Mouse (Mus musculus) regulatory T cell (primary cell): ENCODE results near the gene Esrrg.

Experiments
- in situ Hi-C: fragments of 300-600 bp; cut with MboI, MseI; formaldehyde crosslinking; loops from one replicate; pipeline ENCODE4 v1.15.1; 2025; ENCODE audit warnings: high pct_unique_total_duplicates

Gene Esrrg

DNA sequence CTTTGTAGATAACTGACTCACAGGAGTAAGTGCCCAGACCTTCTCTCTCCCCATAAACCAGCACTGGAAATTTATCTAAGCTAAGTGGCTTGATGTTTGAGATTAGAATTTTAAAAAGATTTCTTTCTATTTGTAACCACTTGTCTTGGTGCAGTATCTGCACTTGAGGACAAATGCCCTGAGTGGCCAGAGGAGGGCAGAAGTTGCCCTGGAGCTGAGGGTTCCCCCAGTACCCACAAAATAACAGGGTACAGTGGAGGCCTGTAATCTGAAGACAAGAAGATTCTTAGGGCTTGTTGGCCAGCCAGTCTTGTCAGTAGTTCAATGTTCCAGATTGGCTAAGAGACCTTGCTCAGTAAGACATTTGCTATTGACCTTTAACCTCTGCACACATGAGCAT is 461.3 kb downstream of the Esrrg start:
- in situ Hi-C loops, result no loop called here

DNA sequence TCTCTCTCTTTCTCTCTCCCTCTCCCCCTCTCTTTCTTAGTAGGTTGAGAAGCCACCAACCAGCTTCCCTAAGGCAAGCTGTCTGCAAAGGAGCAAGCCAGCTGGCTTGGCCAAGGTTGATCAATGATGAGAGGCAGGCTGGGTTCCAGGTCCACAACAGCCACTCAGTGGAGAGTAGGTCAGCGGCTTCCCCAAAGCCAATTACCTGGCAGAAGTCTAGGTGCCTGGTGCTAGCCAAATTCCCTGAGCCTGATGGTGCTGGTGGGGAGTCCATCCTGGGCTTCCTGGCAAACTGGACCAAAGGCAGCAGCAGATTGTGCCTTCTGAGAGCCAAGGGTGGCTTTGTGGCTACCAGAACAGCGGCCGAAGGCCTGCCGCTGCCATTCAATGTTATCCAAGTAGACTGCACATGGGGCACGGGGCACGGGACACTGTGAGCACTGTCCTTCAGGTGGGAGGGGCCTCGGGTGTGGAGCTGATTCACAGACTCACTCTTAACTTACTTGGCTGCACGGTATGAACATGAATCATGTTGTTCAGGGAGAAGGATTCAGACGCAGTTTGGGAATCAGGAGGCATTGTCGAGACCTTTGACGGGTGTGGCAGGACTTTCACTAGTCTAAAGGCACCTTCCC is 469.1 kb downstream of the Esrrg start:
- in situ Hi-C loops, result no loop called here

DNA sequence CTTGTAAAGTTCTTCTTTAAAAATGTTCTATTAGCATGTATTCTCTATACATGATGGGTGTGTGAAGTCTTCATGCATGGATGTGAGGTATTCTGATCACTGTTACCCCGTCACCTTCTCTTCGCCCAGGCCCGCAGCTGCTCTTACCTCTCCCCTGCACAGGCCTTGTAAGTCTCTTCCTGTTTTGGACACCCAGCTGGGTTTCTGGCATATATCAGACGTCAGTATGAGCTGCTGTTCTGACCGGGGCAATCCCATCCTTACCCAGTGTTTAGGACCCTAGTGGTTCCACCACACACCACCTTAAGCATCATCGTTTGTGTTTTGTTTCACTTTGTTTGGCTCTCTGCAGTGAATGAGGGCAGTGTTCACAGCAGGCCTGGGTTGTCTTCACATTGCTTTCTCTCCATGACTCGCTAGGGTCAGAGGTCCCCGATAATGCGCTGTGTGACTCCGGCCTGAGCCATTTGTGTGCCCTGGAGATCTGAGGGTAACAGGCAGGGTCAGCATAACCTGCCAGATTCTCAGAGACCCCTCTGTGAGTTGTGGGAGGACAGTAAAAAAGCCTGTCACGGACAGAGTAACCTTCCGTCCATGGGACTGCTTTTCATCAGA is 471.8 kb downstream of the Esrrg start:
- in situ Hi-C loops, result no loop called here

DNA sequence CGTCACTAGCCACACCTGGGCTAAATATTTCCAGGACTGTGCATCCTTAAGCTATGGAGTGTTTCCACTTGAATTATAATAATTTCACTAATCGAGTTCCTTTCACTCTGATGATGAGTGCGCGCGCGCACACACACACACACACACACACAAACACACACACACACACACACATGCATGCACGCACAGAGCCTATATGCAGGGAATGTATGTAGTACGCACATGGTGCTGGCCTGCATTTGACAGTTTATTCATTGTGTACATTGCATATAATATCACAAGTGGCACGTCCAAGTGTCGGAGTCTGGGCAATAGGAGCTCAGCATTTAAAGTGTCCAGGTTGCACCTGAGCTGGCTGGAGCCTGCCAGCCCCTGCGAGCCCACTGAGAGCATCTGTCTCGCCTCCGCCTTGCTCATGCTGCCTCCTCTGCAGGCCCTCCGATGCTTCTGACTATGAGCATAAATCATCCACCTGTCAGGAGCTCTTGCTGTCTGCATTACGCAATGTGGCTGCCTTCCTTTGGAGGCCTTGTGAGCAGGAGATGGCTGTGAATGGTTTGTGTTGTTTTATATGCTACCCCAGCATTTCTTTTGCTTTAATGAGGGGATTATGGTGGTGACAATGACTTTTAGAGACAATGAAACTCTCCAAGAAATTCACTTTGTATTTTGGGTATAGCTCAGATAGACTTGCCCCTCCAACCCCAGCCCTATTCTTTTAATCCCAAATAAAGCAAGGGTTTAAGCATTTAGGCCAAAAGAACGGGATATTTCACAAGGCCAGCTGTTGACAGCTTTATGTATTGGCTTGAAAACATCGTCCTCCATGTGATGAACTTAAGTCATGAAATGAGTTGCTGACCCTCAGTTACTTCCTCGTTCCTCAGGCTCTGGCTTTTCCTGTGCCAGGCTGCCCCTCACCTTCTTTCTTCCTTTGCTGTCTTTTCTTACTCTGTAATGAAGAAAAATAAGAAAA is 474.4 kb downstream of the Esrrg start:
- in situ Hi-C loops, result no loop called here

DNA sequence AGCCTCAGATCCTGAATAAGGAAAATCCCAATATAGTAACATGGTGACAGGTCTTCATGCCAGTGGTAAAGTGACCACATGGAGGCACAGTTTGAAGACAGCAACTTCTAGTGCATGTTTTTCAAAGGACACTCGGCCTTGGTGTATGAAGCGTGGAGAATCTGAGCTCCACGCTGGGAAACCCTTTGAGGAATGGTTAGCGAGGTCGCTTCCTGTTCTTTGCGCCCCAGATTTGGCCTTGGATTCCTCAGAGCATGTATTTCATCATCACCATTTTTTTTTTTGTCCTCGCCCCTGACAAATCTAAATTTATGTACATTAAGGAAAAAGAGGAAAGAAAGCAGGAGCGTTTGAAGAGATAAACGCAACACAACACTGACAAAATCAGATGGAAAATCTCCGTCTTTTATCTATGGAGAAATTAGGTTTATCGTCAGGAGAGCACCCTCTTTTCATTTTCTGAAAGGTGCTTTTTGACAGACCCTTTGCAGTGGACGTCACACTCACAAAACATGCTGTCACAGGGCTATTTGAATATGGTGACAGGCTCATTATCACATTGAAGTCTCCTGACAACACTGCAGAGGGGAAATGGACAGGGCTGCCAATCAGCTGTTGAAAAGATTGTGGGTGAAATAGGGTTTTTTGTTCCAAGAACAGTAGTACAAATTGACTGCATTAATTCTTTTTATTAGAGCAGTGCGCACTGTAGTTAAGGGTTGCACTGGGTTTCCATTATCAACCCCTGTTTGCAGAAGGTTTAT is 476.7 kb downstream of the Esrrg start:
- in situ Hi-C loops, result no loop called here

DNA sequence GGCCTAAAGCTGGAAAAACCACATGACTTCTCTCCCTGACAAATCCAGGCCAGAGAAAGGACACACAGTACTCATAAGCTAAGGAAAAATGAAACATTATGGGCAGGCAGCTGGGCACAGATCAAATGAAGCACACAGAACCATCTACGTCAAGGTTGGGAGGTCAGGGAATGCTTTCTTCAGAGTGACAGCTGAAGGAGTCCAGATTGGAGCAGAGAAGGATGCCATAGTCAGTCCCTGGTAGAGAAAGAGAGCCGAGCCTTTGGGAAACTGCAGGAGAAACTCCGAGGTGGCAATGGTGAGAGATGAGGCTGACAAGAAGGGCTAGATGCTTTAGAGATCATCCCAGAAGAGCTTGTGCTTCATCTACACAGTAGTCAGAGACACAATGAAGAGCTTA is 485.1 kb downstream of the Esrrg start:
- in situ Hi-C loops, result no loop called here

DNA sequence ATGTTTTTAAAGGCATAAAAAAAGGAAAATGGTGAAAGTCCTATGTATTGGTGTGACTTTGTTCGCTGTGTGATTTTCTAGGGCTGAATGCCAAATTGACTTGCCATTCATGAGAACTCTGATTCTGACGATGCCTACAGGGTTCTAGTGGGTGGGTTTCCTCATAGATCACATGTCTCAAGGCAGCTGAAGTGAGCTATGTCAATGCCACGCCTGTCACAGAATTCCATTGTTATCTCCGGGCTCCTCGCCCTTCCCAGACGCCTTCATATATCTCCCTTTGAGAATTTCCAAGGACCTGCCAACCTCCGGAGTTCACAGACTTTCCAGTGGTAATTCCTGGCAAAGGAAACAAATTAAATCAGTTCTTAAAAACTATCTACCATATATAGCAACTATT is 493.2 kb downstream of the Esrrg start:
- in situ Hi-C loops, result no loop called here

DNA sequence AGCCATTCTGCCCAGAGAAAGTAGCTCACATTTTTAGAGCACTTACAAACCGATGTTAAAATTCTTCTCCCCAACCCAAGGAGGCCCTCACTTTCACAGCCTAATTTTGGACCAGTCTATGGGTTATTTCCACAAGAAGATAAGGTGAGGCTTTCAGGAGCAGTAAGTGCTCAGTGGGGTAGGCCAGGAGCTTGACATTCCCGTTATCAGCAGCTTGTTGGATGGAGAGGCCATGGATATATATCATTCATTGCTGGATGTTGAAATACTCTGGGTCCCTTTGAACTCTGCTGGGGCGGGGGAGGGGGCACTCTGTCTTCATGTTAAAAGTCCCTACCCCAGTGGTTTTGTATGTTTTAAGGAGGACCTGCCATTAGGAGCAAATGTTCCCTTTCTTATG is 494.6 kb downstream of the Esrrg start:
- in situ Hi-C loops, result no loop called here

DNA sequence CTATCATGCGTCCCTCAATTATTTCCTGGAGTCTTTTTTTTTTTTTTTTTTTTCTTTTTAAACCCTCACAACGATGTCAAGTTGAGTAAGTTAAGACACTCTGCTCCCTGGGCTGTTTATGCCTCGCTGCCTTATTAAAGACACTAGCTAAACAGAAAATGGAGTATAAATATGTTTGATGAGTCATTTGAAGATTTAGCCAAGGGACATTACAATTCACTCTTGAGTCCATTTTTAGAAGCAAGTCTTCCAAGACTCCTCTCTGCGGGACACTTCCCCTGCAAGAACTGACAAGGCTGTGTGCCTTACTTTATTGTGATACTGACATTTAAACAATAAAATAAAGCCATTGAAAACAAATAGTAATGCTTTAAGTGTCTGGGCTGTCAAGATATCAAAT is 496.9 kb downstream of the Esrrg start:
- in situ Hi-C loops, result no loop called here

DNA sequence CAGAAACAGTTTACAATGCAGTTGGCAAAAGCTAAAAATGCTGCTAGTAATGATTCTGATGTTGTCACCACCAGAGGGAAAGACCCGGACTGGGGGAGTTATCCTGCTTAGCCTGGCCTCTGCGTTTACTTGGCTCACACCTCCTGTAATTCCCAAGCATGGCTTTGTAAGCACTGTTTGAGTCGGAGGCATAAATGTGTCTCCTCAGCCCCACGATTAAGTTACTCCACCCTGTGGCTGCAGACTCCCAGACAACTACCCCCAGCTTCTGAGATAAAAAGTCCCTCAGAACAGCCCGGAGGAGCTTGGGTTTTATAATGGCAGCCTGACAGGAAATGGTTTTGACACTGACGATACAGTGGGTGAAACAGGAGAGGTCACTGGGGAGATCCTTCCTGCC is 499.4 kb downstream of the Esrrg start:
- in situ Hi-C loops, result no loop called here

DNA sequence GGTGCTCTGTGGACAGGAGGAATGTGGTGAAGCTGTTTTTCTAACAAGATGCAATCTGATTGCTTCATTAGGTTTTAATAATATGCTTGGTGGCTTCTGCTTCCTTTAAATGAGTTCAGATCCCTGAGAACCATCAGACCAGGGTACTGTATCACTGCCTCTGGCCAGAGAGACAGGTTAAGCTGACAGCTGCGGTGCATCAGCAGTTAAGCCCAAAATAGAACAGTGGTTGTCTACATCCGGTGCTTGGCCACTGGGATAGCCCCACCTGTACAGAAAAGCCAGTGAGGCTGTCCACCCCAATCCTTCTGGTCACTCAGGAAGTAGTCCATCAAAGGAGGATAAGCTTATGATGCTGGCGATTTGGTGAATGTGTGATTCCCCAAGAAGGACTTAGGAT is 503.0 kb downstream of the Esrrg start:
- in situ Hi-C loops, result no loop called here

DNA sequence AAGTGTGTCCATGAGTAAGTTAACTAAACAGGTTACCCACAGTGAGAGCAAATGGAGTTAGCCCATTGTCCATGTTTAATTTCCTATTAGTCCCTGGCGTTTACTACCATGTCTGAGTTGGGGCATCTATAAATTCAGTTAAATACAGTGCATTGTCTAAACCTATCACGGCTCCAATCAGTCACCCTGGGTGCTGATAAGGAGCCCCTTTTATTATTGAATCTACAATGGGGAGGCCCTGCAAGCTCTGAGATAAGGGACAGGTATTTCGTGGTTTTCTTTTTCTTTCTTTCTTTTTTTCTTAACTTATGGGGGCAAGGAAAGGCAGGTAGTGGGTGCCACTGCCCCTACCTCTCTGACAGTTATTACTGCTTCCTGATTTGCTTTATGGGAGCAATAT is 504.6 kb downstream of the Esrrg start:
- in situ Hi-C loops, result no loop called here

DNA sequence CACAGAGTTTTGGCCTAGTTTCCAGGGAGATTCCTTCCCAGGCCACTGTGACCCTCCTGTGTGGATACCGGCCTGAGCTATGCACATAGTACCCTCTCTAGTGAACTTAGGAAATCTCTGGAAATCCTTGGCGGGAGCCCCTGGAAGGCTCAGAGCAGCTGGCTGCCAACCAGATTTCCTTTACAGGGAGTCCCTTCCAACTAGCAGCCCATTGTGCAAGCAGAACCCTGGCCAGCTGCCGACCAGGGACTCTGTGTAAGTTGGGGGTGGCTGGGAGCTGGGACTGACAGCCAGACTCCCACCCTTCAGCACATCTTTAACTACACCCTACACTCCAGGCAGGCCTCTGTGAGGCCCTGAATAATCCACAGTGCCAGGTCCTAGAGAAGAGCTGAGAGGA is 509.5 kb downstream of the Esrrg start:
- in situ Hi-C loops, result no loop called here

DNA sequence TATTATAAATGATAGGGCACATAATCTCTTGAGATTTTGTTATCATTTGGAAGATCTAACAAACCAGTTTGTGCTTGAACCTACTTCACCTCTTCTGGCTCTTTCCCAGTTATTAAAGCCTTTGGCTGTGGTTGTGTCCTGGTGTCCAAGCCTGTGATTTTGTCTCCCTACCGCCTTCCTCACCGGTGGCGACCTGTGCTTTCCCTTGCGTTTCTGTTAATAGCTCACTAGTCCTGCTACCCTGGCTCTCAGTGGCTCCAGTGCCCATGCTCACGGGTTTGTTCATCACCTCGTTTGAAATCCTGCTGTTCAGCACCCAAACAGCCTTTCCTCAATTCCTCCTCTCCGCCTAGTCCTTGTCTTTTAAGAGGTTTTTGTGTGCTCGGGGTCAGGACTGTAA is 511.2 kb downstream of the Esrrg start:
- in situ Hi-C loops, result no loop called here

DNA sequence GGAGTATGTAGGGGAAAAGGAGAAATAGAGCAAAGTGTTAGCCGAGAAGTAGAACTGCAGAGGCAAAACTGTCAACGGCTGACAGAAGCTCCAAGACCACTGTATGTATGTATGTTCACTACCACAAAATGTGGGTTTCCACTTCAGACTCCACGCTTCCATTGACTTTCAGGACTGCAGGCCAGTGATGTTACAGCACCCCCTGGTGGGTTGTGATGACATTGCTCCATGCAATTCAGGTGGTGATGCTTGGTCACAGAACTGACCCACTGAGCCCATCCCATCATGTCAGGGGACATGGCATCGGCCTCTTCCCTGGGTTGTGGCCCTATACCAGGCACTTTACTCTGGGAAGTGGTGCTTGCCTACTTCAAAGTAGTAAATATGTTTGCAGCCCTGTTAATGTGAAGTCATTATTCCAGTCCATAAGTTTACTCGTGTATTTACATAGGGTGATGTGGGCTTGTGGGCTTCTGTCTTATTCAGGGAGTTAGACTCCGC is 517.0 kb downstream of the Esrrg start:
- in situ Hi-C loops, result no loop called here

DNA sequence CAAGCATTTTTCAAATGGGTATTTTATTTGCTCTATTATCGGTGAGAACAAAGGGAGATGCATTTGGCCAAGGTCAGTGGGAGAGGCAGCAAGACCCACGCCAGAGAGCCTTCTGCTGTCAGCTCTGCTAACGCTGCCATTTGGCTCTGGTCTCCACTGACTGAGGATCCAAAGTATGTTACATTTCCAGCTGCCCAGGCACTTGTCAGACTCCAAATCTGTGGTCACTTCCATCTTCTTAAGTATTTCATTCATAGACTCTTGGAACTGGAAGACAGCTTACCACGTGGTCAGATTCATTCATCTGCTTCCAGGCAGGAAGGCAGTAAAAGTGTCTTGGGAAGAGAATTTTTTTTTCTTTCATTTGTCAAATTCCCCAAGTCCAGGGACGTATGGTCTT is 527.5 kb downstream of the Esrrg start:
- in situ Hi-C loops, result no loop called here

DNA sequence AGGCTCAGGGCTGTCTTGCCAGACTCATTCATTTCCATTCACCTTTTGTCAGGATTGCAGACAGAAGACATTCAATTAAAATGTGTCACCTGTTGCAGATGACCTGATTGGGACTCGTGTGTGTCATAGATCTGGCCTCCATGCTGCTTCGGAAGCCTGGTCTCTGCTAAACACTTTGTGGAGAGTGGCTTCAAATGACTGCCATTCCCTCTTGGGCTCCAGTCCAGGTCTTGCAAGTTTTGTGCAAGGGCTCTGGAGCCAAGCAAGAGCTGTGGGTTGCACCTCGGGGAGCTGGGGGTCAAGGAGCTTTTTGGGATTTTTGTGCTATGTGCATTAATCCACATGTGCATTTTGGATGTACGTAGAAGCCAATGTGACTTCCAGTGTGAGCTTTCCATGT is 530.9 kb downstream of the Esrrg start:
- in situ Hi-C loops, result no loop called here

DNA sequence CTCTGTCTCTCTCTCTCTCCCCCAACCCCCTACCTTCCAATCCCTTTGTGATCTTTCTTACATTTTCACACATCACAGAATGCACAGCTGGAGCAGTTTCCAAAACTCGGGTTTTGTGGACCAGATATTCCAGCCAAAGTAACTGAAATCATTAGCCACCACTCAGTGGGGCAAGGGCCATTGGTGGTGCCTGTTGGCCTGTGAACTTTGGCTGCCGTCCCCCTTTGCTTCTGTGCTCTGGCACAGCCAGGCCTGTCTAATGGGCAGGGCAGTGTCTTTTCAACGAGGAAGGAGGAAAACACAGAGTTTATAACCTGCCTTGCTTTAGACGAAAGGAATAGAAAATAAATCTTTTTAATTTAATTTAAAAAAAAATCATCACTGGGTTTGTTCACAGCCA is 531.6 kb downstream of the Esrrg start:
- in situ Hi-C loops, result no loop called here

DNA sequence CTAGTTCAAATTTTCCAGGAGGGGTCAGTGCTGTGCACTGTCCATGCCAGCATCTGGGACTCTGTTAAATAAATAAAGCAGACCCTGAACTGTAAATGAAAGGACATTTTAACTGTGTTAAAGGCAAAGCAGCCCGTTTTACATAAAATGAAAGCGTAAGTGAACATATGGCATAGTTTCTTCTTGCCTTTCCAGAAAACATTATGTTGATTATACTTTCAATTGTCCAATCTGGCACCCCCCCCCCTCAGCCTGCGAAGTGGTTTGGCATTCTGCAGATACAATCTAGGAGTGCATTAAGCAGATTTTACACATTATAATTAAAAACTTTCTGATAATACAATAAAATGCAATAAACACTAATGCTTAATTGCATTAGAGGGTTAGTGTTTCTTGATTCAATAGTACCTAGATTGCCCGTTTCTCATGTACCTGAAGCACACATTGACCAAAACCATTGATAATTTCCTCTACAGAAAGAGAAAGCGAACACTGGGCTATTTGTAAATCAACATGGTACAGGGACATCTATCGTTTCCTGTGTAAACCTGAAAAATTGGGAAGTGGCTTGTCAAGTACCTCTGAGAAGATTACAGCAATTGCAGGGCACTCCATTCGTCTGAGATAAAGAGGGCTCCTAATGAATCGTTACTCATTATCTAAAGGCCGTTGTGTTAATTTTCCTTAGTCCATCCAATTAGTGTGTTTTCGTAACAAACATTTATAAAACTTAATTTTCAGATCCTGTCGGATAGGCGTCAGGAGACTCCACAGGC is 539.0 kb downstream of the Esrrg start:
- in situ Hi-C loops, result no loop called here

DNA sequence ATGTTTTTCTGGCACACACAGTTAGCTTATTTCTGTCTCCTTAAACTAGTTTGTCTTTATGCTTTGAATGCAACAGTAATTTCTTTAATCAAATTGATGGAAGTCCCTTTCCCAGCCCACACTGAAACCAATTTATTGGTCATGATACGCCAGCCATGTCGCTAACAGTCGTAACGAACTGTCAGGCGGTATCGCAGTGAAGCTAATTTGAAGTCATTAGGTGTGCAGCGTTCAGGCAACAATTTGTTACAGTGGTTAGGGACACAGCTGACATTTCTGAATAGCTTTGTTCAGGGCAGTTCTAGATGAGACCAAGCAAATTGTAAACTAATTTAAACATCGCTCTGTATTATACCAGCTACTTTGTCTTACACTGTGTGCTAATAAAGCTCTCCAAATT is 542.5 kb downstream of the Esrrg start:
- in situ Hi-C loops, result no loop called here

DNA sequence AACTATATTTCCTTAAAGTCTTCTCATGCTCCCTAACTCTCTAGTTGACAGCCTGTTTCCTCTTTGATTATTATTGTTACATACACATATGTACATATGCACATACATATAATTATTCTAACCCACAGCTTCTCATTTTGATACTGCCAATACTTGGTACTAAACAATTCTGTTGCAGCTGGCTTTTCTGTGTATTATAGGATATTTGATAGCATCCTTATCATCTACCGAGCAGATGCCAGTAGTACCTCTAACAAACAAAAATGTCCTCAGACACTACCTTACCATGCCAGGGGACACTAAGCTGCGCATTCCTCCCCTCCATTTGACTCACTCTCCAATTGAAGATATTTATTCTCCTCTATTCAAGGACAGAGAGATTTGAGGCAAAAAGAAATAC is 543.4 kb downstream of the Esrrg start:
- in situ Hi-C loops, result no loop called here
